Mouse (Mus musculus) gastrocnemius, postnatal 10 days (tissue): Measurements from ENCODE around the gene Mctp2. TPM values are rescaled to one million over a fixed set of nuclear protein-coding genes. Genes with fewer than 3 reads are reported as not detected.

Experiments used
- DNase-seq: peaks from one replicate; pipeline ENCODE4 v3.0.0; 2021; ENCODE audit warnings: mixed read lengths
- total RNA-seq, 2 experiments: library from RNA; stranded (reverse); gene quantifications; 2 replicates each; pipeline ENCODE4 v1.2.3; 2021

Gene Mctp2
- total RNA-seq, 2 experiments from 2014 or later: 0.07 to 0.25 TPM

GRCm38 (mm10) chr7:72089463-72090175, 216.8 kb downstream of the Mctp2 start:
- DNase-seq: no peak

DNA sequence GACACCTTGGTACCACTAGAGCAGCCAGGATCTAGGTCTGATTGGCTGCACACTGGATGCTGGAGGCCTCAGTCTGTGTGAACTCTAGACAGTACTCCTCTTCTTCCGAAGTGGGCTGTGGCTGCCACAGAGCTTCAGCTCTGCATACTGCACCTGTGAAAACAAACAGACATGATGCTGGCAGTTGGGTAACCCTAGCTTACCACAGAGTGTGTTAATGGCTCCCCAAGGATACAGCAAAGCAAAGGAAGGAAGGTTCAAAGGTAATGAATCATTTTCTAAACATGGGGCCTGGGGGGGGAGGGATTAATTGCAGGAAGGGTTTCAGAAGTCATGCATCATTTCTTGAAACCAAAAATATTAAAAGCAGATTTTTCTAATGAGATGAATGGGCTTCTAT, 225.7 kb downstream of the Mctp2 start:
- DNase-seq: no peak

GRCm38 (mm10) chr7:72078896-72079295, 227.5 kb downstream of the Mctp2 start:
- DNase-seq: no peak

DNA sequence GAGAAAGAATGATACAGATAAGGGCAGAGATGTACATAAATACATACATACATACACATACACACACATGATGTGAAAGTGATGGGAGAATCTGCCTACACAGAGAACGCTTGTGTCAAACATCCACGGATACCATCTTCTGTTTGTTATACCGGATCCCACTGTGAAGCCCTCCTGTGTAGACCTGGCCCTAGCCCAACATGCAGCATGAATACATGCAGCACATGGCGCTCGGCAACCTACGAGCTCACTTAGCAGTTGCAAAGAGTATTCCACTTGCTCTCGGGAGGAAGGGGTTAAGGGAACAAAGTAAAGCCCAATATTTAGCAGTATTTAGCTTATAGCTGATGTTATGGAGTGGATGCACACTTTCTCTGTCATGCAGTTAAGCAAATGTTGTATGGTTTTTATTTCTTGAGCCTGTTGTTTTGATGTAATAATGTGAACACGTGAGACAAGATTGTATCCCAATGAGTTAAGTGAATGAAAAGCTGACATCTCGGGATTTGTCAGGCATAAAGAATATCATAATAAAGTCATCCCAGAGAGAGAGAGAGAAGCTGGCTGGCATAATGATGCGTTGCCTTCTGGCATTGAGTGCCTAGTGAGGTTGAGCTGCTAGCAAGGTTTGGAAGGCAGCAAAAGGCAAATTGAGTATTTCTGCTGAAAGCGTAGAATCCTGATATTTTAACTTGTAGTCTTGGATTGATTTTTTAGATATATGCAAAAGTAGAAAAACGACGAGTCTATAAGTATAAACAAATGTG, 234.8 kb downstream of the Mctp2 start:
- DNase-seq: no peak

DNA sequence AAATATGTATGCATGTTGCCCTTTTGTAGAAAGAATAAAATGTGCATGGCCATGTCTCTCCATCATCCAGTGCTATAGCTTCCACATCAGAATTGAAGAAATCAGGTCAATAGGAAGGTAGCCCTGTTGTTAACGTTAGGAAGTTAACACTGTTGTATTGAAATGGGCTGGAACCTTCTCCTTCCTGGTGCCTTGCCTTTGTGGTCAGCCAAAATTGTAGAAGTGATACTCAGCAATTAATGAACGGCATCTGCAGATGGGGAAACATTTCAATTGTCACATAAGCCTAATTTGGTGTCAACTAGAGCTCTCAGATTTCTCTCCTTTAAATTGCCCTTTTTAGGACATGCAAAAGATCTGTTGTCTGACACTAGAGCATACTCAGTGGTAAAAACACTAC, 238.0 kb downstream of the Mctp2 start:
- DNase-seq: no peak

GRCm38 (mm10) chr7:72066352-72066751, 240.1 kb downstream of the Mctp2 start:
- DNase-seq: no peak

- no peak for DNase-seq
Observed at GRCm38 (mm10) chr7:72051759-72052158, 254.6 kb downstream of the Mctp2 start.

- DNase-seq: no peak
Observed at GRCm38 (mm10) chr7:72047588-72048585, 258.5 kb downstream of the Mctp2 start.
